Mouse (Mus musculus): ENCODE measurements around the gene Enox1.

DNA sequence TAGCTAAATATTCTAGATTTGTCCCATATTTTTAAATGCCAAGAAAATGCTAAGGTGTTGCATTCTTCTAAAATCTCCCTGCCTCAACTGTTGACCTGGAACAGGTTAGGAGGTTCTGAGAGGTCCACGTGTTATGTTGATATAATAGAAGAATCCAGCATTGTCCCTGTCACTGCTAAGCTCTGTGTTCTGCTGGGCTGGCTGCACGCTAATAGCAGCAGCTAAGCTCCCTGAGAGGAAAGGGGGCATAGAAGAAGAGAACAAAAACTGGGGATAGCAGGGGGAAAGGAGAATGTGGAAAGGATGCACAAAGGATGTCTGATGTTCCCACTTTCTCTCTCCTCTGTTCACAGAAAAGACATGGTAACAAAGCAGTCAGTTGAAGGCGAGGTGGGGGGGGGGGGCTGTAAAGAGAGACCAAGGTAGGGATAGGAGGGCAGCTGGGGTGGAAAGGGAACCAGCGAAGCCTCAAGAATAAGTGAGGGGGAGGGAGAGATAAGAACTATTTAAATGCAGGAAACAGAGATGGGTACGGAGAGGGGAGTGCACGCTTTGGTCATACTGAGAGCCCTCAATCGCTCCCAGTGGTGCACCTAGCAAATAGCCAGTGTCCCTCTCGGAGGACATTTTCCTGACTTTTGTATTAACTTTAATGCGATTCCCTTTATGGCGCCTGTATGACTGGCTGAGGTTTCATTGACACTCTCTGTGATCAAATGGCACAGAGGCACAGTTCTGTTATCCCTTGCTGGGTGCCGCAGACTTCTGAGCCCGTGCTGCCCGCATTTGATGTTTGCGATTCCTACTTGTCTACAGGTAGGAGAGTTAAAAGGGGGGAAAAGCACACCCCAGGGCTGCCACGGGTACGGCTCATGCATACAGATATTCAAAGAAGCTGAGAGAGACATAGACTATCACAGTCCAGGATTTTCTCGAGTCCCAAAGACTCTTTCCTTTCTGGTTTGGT is 110.5 kb downstream of the Enox1 start:
- TF ChIP-seq GATA1 (IDR thresholded peaks at IDR 0.05; ENCODE audit: low read length) = no peak
- TF ChIP-seq TAL1 (IDR thresholded peaks at IDR 0.05; ENCODE audit: low read length) = no peak
